Mouse (Mus musculus) brain, embryonic 18.5 days (tissue): ENCODE results near the gene Ccr1.

Experiments
- DNase-seq: peaks from one replicate; pipeline ENCODE4 v3.0.0-alpha.2; 2012; ENCODE audit warnings: low read depth, low spot score

Ccr1 gene

GRCm38 (mm10) chr9:123956892-123957291 lies 11.6 kb downstream of the Ccr1 start:
- no peak for DNase-seq

- DNase-seq = no peak
Measured at GRCm38 (mm10) chr9:123953551-123953950, 14.9 kb downstream of the Ccr1 start.

GRCm38 (mm10) chr9:123951176-123951575 lies 17.3 kb downstream of the Ccr1 start:
- no peak for DNase-seq

GRCm38 (mm10) chr9:123949432-123949831 lies 19.1 kb downstream of the Ccr1 start:
- no peak for DNase-seq

GRCm38 (mm10) chr9:123947815-123948214 lies 20.7 kb downstream of the Ccr1 start:
- no peak for DNase-seq

GRCm38 (mm10) chr9:123942025-123942424 lies 26.5 kb downstream of the Ccr1 start:
- DNase-seq = no peak

GRCm38 (mm10) chr9:123941316-123941715 lies 27.2 kb downstream of the Ccr1 start:
- no peak for DNase-seq

GRCm38 (mm10) chr9:123940628-123941027 lies 27.9 kb downstream of the Ccr1 start:
- no peak for DNase-seq

- no peak for DNase-seq
Measured at GRCm38 (mm10) chr9:123940168-123940567, 28.3 kb downstream of the Ccr1 start.

- DNase-seq = no peak
Measured at GRCm38 (mm10) chr9:123937989-123938388, 30.5 kb downstream of the Ccr1 start.

- DNase-seq = no peak
Measured at GRCm38 (mm10) chr9:123936604-123937280, 31.8 kb downstream of the Ccr1 start.

GRCm38 (mm10) chr9:123935776-123936175 lies 32.7 kb downstream of the Ccr1 start:
- DNase-seq = no peak

GRCm38 (mm10) chr9:123935346-123935745 lies 33.1 kb downstream of the Ccr1 start:
- no peak for DNase-seq

GRCm38 (mm10) chr9:123933716-123934445 lies 34.6 kb downstream of the Ccr1 start:
- no peak for DNase-seq

- DNase-seq = no peak
Measured at GRCm38 (mm10) chr9:123932911-123933675, 35.4 kb downstream of the Ccr1 start.

GRCm38 (mm10) chr9:123931761-123932700 lies 36.5 kb downstream of the Ccr1 start:
- no peak for DNase-seq

GRCm38 (mm10) chr9:123930926-123931325 lies 37.6 kb downstream of the Ccr1 start:
- no peak for DNase-seq

- no peak for DNase-seq
Measured at GRCm38 (mm10) chr9:123930476-123930875, 38.0 kb downstream of the Ccr1 start.

GRCm38 (mm10) chr9:123929936-123930335 lies 38.6 kb downstream of the Ccr1 start:
- DNase-seq = no peak

- no peak for DNase-seq
Measured at GRCm38 (mm10) chr9:123928759-123929246, 39.7 kb downstream of the Ccr1 start.

GRCm38 (mm10) chr9:123928118-123928758 lies 40.3 kb downstream of the Ccr1 start:
- DNase-seq = no peak
